Mouse (Mus musculus) forebrain, postnatal 0 days (tissue): ENCODE measurements around the gene Fbxo44. TPM values are rescaled to one million over a fixed set of nuclear protein-coding genes. Genes with fewer than 3 reads are reported as not detected.
A peak's percentile ranks its signal among the peaks of the same experiment; 100 is the strongest.

Experiments
- ATAC-seq: fragments of 200-750 bp; cut with Nextera tagmentation; 2 replicates; pipeline ENCODE4 v1.8.0; 2017; ENCODE audit warnings: mild to moderate bottlenecking, moderate library complexity
- DNase-seq: peaks from one replicate; pipeline ENCODE4 v3.0.0-alpha.2; 2015
- H3K27ac ChIP-seq: fragments of 300-500 bp; sonication (generic); 2 replicates; pipeline ENCODE4 v1.5.1; 2014; ENCODE audit warnings: low read depth, mild to moderate bottlenecking, antibody characterized with exemption, low read length, moderate library complexity, mixed read lengths
- H3K27me3 ChIP-seq: fragments of 300-500 bp; sonication (generic); 2 replicates; pipeline ENCODE4 v1.6.1; 2014; ENCODE audit warnings: mild to moderate bottlenecking, low read length, mixed read lengths; ENCODE audit not compliant: insufficient read depth
- H3K36me3 ChIP-seq: fragments of 300-500 bp; sonication (generic); 2 replicates; pipeline ENCODE4 v1.6.1; 2014; ENCODE audit warnings: mild to moderate bottlenecking, moderate library complexity; ENCODE audit not compliant: insufficient read depth
- H3K4me1 ChIP-seq: fragments of 300-500 bp; sonication (generic); 2 replicates; pipeline ENCODE4 v1.6.1; 2014; ENCODE audit warnings: antibody characterized with exemption; ENCODE audit not compliant: insufficient read depth
- H3K4me2 ChIP-seq: fragments of 300-500 bp; sonication (generic); 2 replicates; pipeline ENCODE4 v1.6.1; 2014; ENCODE audit warnings: low read depth, mild to moderate bottlenecking, moderate library complexity
- H3K4me3 ChIP-seq: fragments of 300-500 bp; sonication (generic); 2 replicates; pipeline ENCODE4 v1.5.1; 2014; ENCODE audit warnings: low read depth, low read length, mixed read lengths
- H3K9ac ChIP-seq: fragments of 300-500 bp; sonication (generic); 2 replicates; pipeline ENCODE4 v1.6.1; 2014; ENCODE audit warnings: mild to moderate bottlenecking
- H3K9me3 ChIP-seq: fragments of 300-500 bp; sonication (generic); 2 replicates; pipeline ENCODE4 v1.6.1; 2016; ENCODE audit warnings: low read length
- CTCF ChIP-seq: sonication (generic); IDR thresholded peaks from 2 replicates; pipeline ENCODE4 v1.5.1; 2016; ENCODE audit warnings: antibody characterized with exemption, control low read depth, low read depth
- WGBS: fragments of 180-500 bp; shearing (Covaris S2); extraction: QIAGEN DNeasy Blood & Tissue Kit; methylation state at CpG from one replicate; pipeline ENCODE4 v1.1.7; 2014; 5-methylcytosine and 5-hydroxymethylcytosine counted together
- polyA plus RNA-seq: library from polyadenylated mRNA; unstranded; fragments of >200 nt; fragmentation: Nextera tagmentation; extraction: Ambion mirVana; gene quantifications from 2 replicates; pipeline ENCODE4 v1.2.1, GENCODE M21; 2015
- total RNA-seq: library from RNA; depleted of rRNA; stranded (reverse); fragments of >200 nt; gene quantifications from 2 replicates; pipeline ENCODE4 v1.2.3, GENCODE M21; 2014

The Fbxo44 gene
- total and polyA plus RNA-seq, 2 experiments from 2014 or later = 81.4 to 132 TPM

GRCm38 (mm10) chr4:148174495-148174862, 14.2 kb upstream of the Fbxo44 start:
- DNase-seq (peak; percentile 52), ATAC-seq (peak; percentile 27; the same call in 1 of the 2 replicates)
- peak overlapping the region; percentile 37 for H3K4me3 ChIP-seq
- 5% methylated on average over 12 of the region's 12 CpGs for WGBS
- peaks cover 15% of the 10 kb centered on the region for H3K27me3 ChIP-seq
- H3K9ac ChIP-seq = peak overlapping the region; percentile 55
- H3K4me2 ChIP-seq = peak overlapping the region; percentile 61
- H3K36me3 ChIP-seq = no peaks in the 10 kb centered on the region
- no peaks in the 10 kb centered on the region for H3K4me1 ChIP-seq
- no peaks in the 10 kb centered on the region for H3K9me3 ChIP-seq
- no peak overlapping the region for H3K27ac ChIP-seq
- peak; percentile 34 for TF ChIP-seq CTCF

- Histone ChIP-seq H3K9me3 (no peaks in the 10 kb centered on the region), H3K9ac (peak overlapping the region; percentile 55), H3K4me3 (peak overlapping the region; percentile 37), H3K36me3 (no peaks in the 10 kb centered on the region), H3K27ac (peak overlapping the region; percentile 55; the same call in 1 of the 2 replicates), H3K27me3 (peaks cover 15% of the 10 kb centered on the region), H3K4me2 (peak overlapping the region; percentile 61), H3K4me1 (no peaks in the 10 kb centered on the region)
- no peak for TF ChIP-seq CTCF
- DNase-seq (peak; percentile 65), ATAC-seq (peak; percentile 53)
- WGBS = under 1% methylated on average over 30 of the region's 30 CpGs
Measured at GRCm38 (mm10) chr4:148173811-148174494, 13.7 kb upstream of the Fbxo44 start.

- no peak for TF ChIP-seq CTCF
- Histone ChIP-seq H3K9ac (no peak overlapping the region), H3K4me1 (no peaks in the 10 kb centered on the region), H3K27ac (no peak overlapping the region), H3K4me2 (no peak overlapping the region), H3K9me3 (no peaks in the 10 kb centered on the region), H3K36me3 (no peaks in the 10 kb centered on the region), H3K4me3 (no peak overlapping the region), H3K27me3 (peaks cover 18% of the 10 kb centered on the region)
- DNase-seq (no peak), ATAC-seq (no peak)
- WGBS = 12% methylated on average over 3 of the region's 3 CpGs
Measured at GRCm38 (mm10) chr4:148171261-148171660, 11.0 kb upstream of the Fbxo44 start.

- no peaks in the 10 kb centered on the region for H3K36me3 ChIP-seq
- peak; percentile 85 for DNase-seq
- WGBS = 2% methylated on average over 2 of the region's 2 CpGs
- peak; percentile 98 for TF ChIP-seq CTCF
- no peaks in the 10 kb centered on the region for H3K4me1 ChIP-seq
- H3K27ac ChIP-seq = no peak overlapping the region
- no peaks in the 10 kb centered on the region for H3K9me3 ChIP-seq
- ATAC-seq = no peak
- peaks cover 22% of the 10 kb centered on the region for H3K27me3 ChIP-seq
- H3K4me2 ChIP-seq = no peak overlapping the region
- H3K4me3 ChIP-seq = no peak overlapping the region
- H3K9ac ChIP-seq = no peak overlapping the region
Measured at GRCm38 (mm10) chr4:148170842-148171241, 10.6 kb upstream of the Fbxo44 start.

- WGBS = 21% methylated on average over 15 of the region's 15 CpGs
Measured at GRCm38 (mm10) chr4:148169586-148169985, 9.3 kb upstream of the Fbxo44 start.

GRCm38 (mm10) chr4:148168287-148168686, 8.0 kb upstream of the Fbxo44 start:
- Histone ChIP-seq H3K4me2 (no peak overlapping the region), H3K9me3 (no peaks in the 10 kb centered on the region), H3K27ac (no peak overlapping the region), H3K36me3 (no peaks in the 10 kb centered on the region), H3K9ac (no peak overlapping the region), H3K4me3 (no peak overlapping the region), H3K27me3 (peaks cover 46% of the 10 kb centered on the region), H3K4me1 (0 out of 2 replicates have a peak, but pooled peaks cover 4% of the 10 kb centered on the region)
- ATAC-seq (no peak), DNase-seq (peak; percentile 80)
- TF ChIP-seq CTCF = peak; percentile 80
- WGBS = 25% methylated on average over 7 of the region's 7 CpGs

More at GRCm38 (mm10) chr4:148169586-148169985, 9.3 kb upstream of the Fbxo44 start:
- Histone ChIP-seq H3K4me2 (no peak overlapping the region), H3K27ac (no peak overlapping the region), H3K4me3 (no peak overlapping the region), H3K9ac (no peak overlapping the region), H3K27me3 (peaks cover 35% of the 10 kb centered on the region), H3K36me3 (no peaks in the 10 kb centered on the region), H3K9me3 (no peaks in the 10 kb centered on the region), H3K4me1 (no peaks in the 10 kb centered on the region)
- TF ChIP-seq CTCF = no peak
- ATAC-seq = no peak
- no peak for DNase-seq

- 0 out of 2 replicates have a peak, but pooled peaks cover 4% of the 10 kb centered on the region for H3K4me1 ChIP-seq
- peak; percentile 69 for TF ChIP-seq CTCF
- peaks cover 43% of the 10 kb centered on the region for H3K27me3 ChIP-seq
- no peaks in the 10 kb centered on the region for H3K9me3 ChIP-seq
- H3K4me2 ChIP-seq = peak overlapping the region; percentile 36
- H3K27ac ChIP-seq = peak overlapping the region; percentile 30; the same call in 1 of the 2 replicates
- ATAC-seq (peak; percentile 5; the same call in 1 of the 2 replicates), DNase-seq (peak; percentile 70)
- no peak overlapping the region for H3K9ac ChIP-seq
- WGBS = 13% methylated on average over 4 of the region's 4 CpGs
- H3K36me3 ChIP-seq = no peaks in the 10 kb centered on the region
- no peak overlapping the region for H3K4me3 ChIP-seq
Measured at GRCm38 (mm10) chr4:148166986-148167385, 6.7 kb upstream of the Fbxo44 start.
